Mouse (Mus musculus): ENCODE results near the gene Brms1l. TPM values are rescaled to one million over a fixed set of nuclear protein-coding genes. Genes with fewer than 3 reads are reported as not detected.

Gene Brms1l
- total RNA-seq, 4 experiments from 2014 or later: 13.7 to 23.0 (median 14.9) TPM

GRCm38 (mm10) chr12:55859409-55860349, 23.6 kb downstream of the Brms1l start:
- no peak for DNase-seq (ENCODE audit: low spot score in 2 of 2)

- no peak for DNase-seq (ENCODE audit: low spot score in 2 of 2)
Measured at GRCm38 (mm10) chr12:55860631-55861030, 24.5 kb downstream of the Brms1l start.

GRCm38 (mm10) chr12:55867738-55868137, 31.6 kb downstream of the Brms1l start:
- no peak for DNase-seq (ENCODE audit: low spot score in 2 of 2)

GRCm38 (mm10) chr12:55869622-55870322, 33.6 kb downstream of the Brms1l start:
- no peak for DNase-seq (ENCODE audit: low spot score in 2 of 2)

- DNase-seq (ENCODE audit: low spot score in 2 of 2): no peak
Measured at GRCm38 (mm10) chr12:55885449-55885848, 49.3 kb downstream of the Brms1l start.

GRCm38 (mm10) chr12:55888570-55888969, 52.4 kb downstream of the Brms1l start:
- no peak for DNase-seq (ENCODE audit: low spot score in 2 of 2)

GRCm38 (mm10) chr12:55904801-55905200, 68.7 kb downstream of the Brms1l start:
- DNase-seq (ENCODE audit: low spot score in 2 of 2): no peak

GRCm38 (mm10) chr12:55912138-55912537, 76.0 kb downstream of the Brms1l start:
- no peak for DNase-seq (ENCODE audit: low spot score in 2 of 2)

- DNase-seq (ENCODE audit: low spot score in 2 of 2): no peak
Measured at GRCm38 (mm10) chr12:55913201-55913600, 77.1 kb downstream of the Brms1l start.

- DNase-seq (ENCODE audit: low spot score in 2 of 2): no peak
Measured at GRCm38 (mm10) chr12:55916250-55916649, 80.1 kb downstream of the Brms1l start.

GRCm38 (mm10) chr12:55917020-55917419, 80.9 kb downstream of the Brms1l start:
- no peak for DNase-seq (ENCODE audit: low spot score in 2 of 2)

Small RNAs within 50 kb of the gene (microRNA-seq; reads per million reads assigned to microRNA genes)
- not detected for gene Gm23394

Other genes starting within 250 kb of the Brms1l start
- not detected for gene Insm2, start 236.9 kb upstream of the Brms1l start, total RNA-seq (2022)
- gene Ralgapa1, start 15.2 kb upstream of the Brms1l start, total RNA-seq (2022): 10 to 100 TPM; 33.3 to 45.8 (median 39.3) TPM

Measured in gastrocnemius, adult 8-10 months (tissue).